Mouse (Mus musculus) R1 (cell line): ENCODE results near the gene Tceanc2.

Source experiments
- DNase-seq: peaks from one replicate; pipeline ENCODE4 v3.0.0-alpha.2; 2018; ENCODE audit warnings: low read depth, low spot score

Gene Tceanc2

DNA sequence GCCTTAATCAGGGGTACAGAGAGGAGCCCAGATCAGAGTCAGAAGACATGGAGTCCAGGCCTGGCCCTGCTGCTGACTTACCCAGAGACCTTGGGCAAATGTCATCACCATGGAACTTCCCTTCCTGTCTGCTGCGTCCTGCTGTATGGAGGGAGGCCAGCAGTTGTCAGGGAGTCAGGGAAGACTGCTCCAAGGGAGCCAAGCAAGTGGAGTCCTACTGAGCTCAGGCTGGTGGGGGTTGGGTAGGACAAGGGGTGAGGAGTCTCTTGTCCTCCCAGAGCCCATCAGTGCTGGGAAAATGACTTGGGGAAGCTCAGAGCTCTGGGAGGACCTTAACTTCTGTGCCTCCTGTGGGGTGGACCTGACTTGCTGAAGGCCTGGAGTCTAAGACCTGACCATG is 94.6 kb downstream of the Tceanc2 start:
- no peak for DNase-seq
